Mouse (Mus musculus) gastrocnemius, postnatal 10 days (tissue): ENCODE measurements around the gene Vmn1r26. TPM values are rescaled to one million over a fixed set of nuclear protein-coding genes. Genes with fewer than 3 reads are reported as not detected.
"Not testable (repeated sequence)": the region's sequence is repeated elsewhere in the genome, so short reads cannot be mapped to it uniquely, and the experiment has no call there.

Experiments used
- DNase-seq: peaks from one replicate; pipeline ENCODE4 v3.0.0; 2021; ENCODE audit warnings: mixed read lengths
- long read RNA-seq, 2 experiments: library from polyadenylated mRNA; stranded (forward); transcript quantifications; one replicate each; pipeline ENCODE4 v2.0.0; 2021
- total RNA-seq, 2 experiments: library from RNA; stranded (reverse); gene quantifications; 2 replicates each; pipeline ENCODE4 v1.2.3; 2021

Gene Vmn1r26
- not detected for total RNA-seq
- long read RNA-seq, experiment 1: 0 reads
- long read RNA-seq, experiment 2: 0 reads

DNA sequence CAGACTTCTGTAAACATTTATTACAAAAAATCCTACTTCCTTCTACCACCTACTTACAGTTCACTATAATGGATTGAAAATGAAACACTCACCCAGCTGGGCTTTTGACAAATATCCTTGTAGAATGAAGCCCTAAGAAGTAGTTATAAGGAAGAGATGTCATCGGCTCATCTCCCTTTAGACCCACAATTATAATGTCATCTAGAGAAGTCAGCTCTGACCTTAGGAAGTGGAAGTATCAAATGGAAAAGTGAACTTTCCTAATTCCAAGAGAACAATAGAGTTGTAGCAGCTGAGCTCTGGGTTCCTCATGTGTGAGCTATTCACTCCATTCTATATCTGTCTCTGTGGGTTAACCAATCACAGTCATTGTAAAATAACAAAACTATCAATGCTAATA is at the start of gene Vmn1r26:
TSS of gene Vmn1r26 (minus strand) at position 101 of the 400 bp plus-strand sequence.
- DNase-seq: no peak

GRCm38 (mm10) chr6:58044025-58044424 is 29.1 kb upstream of the Vmn1r26 start:
- no peak for DNase-seq

DNA sequence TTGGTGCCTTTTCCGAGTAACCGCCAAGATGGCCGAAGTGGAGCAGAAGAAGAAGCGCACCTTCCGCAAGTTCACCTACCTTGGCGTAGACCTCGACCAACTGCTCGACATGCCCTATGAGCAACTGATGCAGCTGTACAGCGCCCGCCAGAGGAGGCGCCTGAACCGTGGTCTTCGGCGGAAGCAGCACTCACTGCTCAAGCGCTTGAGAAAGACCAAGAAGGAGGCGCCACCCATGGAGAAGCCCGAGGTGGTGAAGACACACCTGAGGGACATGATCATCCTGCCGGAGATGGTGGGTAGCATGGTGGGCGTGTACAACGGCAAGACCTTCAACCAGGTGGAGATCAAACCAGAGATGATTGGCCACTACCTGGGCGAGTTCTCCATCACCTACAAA is 2.5 kb upstream of the Vmn1r26 start:
- not testable (repeated sequence) for DNase-seq

DNA sequence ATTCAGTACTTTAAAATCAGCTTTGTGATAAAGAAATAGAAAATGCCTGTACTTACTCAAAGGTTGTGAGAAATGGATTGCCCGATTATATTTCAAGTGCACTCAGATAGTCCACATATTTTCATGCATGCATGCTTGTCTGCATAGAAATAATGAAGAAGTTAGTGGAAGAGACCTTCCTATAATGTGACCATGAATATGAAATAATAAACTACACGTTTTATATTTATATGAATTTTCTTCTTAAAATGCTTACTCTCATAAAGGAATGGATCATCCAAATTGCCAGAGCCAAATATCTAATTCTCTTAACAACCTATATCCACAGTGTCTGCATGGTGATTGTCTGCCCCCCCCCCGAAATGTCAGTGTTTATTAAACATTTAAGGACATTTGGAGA is 34.2 kb downstream of the Vmn1r26 start, which contains the start of gene Vmn1r25:
TSS of gene Vmn1r25 (minus strand) at position 101 of the 400 bp plus-strand sequence.
- no peak for DNase-seq

DNA sequence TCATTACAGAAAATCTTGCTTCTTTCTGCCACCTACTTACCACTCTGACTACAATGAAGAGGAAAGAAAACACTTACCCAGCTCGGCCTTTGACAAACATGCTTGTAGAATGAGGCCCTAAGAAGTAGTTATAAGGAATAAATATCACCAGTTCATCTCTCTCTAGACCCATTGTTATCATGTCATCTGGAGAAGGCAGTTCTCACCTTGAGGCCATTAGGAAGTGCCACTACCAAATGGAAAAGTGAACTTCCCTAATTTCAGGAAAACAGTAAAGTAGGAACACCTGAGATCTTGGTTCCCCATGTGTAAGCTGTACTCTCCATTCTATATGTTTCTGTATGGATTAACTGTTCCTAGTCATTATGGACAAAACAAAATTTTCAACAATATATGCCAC is 53.6 kb downstream of the Vmn1r26 start, which contains the start of gene Vmn1r24:
TSS of gene Vmn1r24 (minus strand) at position 101 of the 400 bp plus-strand sequence.
- DNase-seq: not testable (repeated sequence)

Other genes starting within 250 kb of the Vmn1r26 start
- gene Vopp1, start 190.0 kb downstream of the Vmn1r26 start, total RNA-seq: 10 to 100 TPM in 1 of 2 experiments, 1 to 10 TPM in 1; 8.8 to 12.1 TPM
- not detected for gene Vmn1r21, start 164.8 kb downstream of the Vmn1r26 start, total RNA-seq
- not detected for gene Vmn1r22, start 107.1 kb downstream of the Vmn1r26 start, total RNA-seq
- gene Vmn1r23, start 88.3 kb downstream of the Vmn1r26 start, total RNA-seq: not detected
- gene Vmn1r24, start 53.7 kb downstream of the Vmn1r26 start, total RNA-seq: not detected
- not detected for gene Vmn1r25, start 34.3 kb downstream of the Vmn1r26 start, total RNA-seq
- not detected for gene Vmn1r27, start 203.7 kb upstream of the Vmn1r26 start, total RNA-seq
- not detected for gene Vmn1r28, start 246.9 kb upstream of the Vmn1r26 start, total RNA-seq